Mouse (Mus musculus) testis, adult 2 months (tissue): ENCODE measurements around the gene Psmb3. TPM values are rescaled to one million over a fixed set of nuclear protein-coding genes. Genes with fewer than 3 reads are reported as not detected.
A peak's percentile ranks its signal among the peaks of the same experiment; 100 is the strongest.

ENCODE experiments used
- H3K27ac ChIP-seq: fragments of 200-500 bp; 2 replicates; pipeline ENCODE4 v1.5.1; 2012; ENCODE audit warnings: low read depth, low read length; ENCODE audit not compliant: control insufficient read depth, insufficient read depth
- H3K27me3 ChIP-seq: fragments of 200-500 bp; 2 replicates; pipeline ENCODE4 v1.6.1; 2012; ENCODE audit warnings: mild to moderate bottlenecking, low read length, moderate library complexity; ENCODE audit not compliant: control insufficient read depth, insufficient read depth
- H3K36me3 ChIP-seq: fragments of 200-500 bp; 2 replicates; pipeline ENCODE4 v1.6.1; 2012; ENCODE audit warnings: mild to moderate bottlenecking, low read length; ENCODE audit not compliant: control insufficient read depth, insufficient read depth
- H3K4me1 ChIP-seq: fragments of 200-500 bp; 2 replicates; pipeline ENCODE4 v1.6.1; 2012; ENCODE audit warnings: low read length; ENCODE audit not compliant: control insufficient read depth, insufficient read depth
- H3K4me3 ChIP-seq: fragments of 200-500 bp; 2 replicates; pipeline ENCODE4 v1.5.1; 2012; ENCODE audit warnings: low read depth, mild to moderate bottlenecking, low read length, moderate library complexity, mixed read lengths; ENCODE audit not compliant: control insufficient read depth
- CTCF ChIP-seq: fragments of 200-500 bp; IDR thresholded peaks from 2 replicates; pipeline ENCODE4 v1.5.1; 2012; ENCODE audit warnings: low read depth, mild to moderate bottlenecking, inconsistent platforms, low read length, moderate library complexity; ENCODE audit not compliant: control insufficient read depth, insufficient read depth, insufficient replicate concordance
- POLR2A ChIP-seq: fragments of 200-500 bp; IDR thresholded peaks from 2 replicates; pipeline ENCODE4 v1.6.1; 2012; ENCODE audit warnings: low read depth, mild to moderate bottlenecking, inconsistent platforms, low read length, moderate library complexity; ENCODE audit not compliant: control insufficient read depth
- polyA plus RNA-seq: library from polyadenylated mRNA; depleted of rRNA; stranded (reverse); fragments of >200 nt; gene quantifications from 2 replicates; pipeline ENCODE4 v1.2.3, GENCODE M21; 2012

Gene Psmb3
- polyA plus RNA-seq, 1 experiment, result 102 TPM

GRCm38 (mm10) chr11:97664339-97664665 lies 38.9 kb upstream of the Psmb3 start:
- H3K36me3 ChIP-seq, result no peaks in the 10 kb centered on the region
- H3K27ac ChIP-seq, result no peak overlapping the region
- TF ChIP-seq CTCF (no peak), POLR2A (no peak)
- peak overlapping the region; percentile 71 for H3K4me3 ChIP-seq
- no peaks in the 10 kb centered on the region for H3K27me3 ChIP-seq
- H3K4me1 ChIP-seq, result peaks cover 31% of the 10 kb centered on the region

- TF ChIP-seq POLR2A (no peak), CTCF (no peak)
- H3K36me3 ChIP-seq, result no peaks in the 10 kb centered on the region
- peaks cover 31% of the 10 kb centered on the region for H3K4me1 ChIP-seq
- no peak overlapping the region for H3K27ac ChIP-seq
- no peak overlapping the region for H3K4me3 ChIP-seq
- no peaks in the 10 kb centered on the region for H3K27me3 ChIP-seq
These were observed 38.4 kb upstream of the Psmb3 start for GRCm38 (mm10) chr11:97664771-97665240.

GRCm38 (mm10) chr11:97665431-97665830 lies 37.8 kb upstream of the Psmb3 start:
- Histone ChIP-seq H3K4me1 (peaks cover 33% of the 10 kb centered on the region), H3K4me3 (no peak overlapping the region), H3K27me3 (no peaks in the 10 kb centered on the region), H3K27ac (no peak overlapping the region), H3K36me3 (no peaks in the 10 kb centered on the region)
- no peak for TF ChIP-seq CTCF
- no peak for TF ChIP-seq POLR2A

- Histone ChIP-seq H3K27me3 (no peaks in the 10 kb centered on the region), H3K4me3 (no peak overlapping the region), H3K36me3 (no peaks in the 10 kb centered on the region), H3K27ac (no peak overlapping the region), H3K4me1 (peaks cover 25% of the 10 kb centered on the region)
- TF ChIP-seq CTCF (no peak), POLR2A (no peak)
These were observed 37.0 kb upstream of the Psmb3 start for GRCm38 (mm10) chr11:97666221-97666620.

- Histone ChIP-seq H3K27me3 (no peaks in the 10 kb centered on the region), H3K27ac (no peak overlapping the region), H3K4me3 (no peak overlapping the region), H3K36me3 (no peaks in the 10 kb centered on the region), H3K4me1 (peaks cover 22% of the 10 kb centered on the region)
- TF ChIP-seq CTCF (no peak), POLR2A (no peak)
These were observed 36.4 kb upstream of the Psmb3 start for GRCm38 (mm10) chr11:97666794-97667193.

GRCm38 (mm10) chr11:97668160-97668559 lies 35.0 kb upstream of the Psmb3 start:
- Histone ChIP-seq H3K27me3 (no peaks in the 10 kb centered on the region), H3K27ac (no peak overlapping the region), H3K4me3 (no peak overlapping the region), H3K4me1 (peaks cover 12% of the 10 kb centered on the region), H3K36me3 (no peaks in the 10 kb centered on the region)
- no peak for TF ChIP-seq POLR2A
- TF ChIP-seq CTCF, result no peak

GRCm38 (mm10) chr11:97669268-97669667 lies 33.9 kb upstream of the Psmb3 start:
- Histone ChIP-seq H3K4me3 (no peak overlapping the region), H3K36me3 (no peaks in the 10 kb centered on the region), H3K27ac (peak overlapping the region; percentile 62; the same call in 1 of the 2 replicates), H3K27me3 (no peaks in the 10 kb centered on the region), H3K4me1 (peaks cover 6% of the 10 kb centered on the region; the same call in 1 of the 2 replicates)
- no peak for TF ChIP-seq POLR2A
- no peak for TF ChIP-seq CTCF

GRCm38 (mm10) chr11:97669829-97670228 lies 33.4 kb upstream of the Psmb3 start:
- Histone ChIP-seq H3K4me3 (no peak overlapping the region), H3K36me3 (no peaks in the 10 kb centered on the region), H3K4me1 (peaks cover 3% of the 10 kb centered on the region; the same call in 1 of the 2 replicates), H3K27me3 (no peaks in the 10 kb centered on the region), H3K27ac (peak overlapping the region; percentile 43)
- TF ChIP-seq CTCF (no peak), POLR2A (no peak)
